Mouse (Mus musculus): ENCODE data around the gene Nedd4. TPM values are rescaled to one million over a fixed set of nuclear protein-coding genes. Genes with fewer than 3 reads are reported as not detected.

The Nedd4 gene
- total RNA-seq, 2 experiments from 2014 or later: 392 to 399 TPM

- intact Hi-C loops (cut with DNase I): loop anchor here (10.0 kb wide), 1 partner anchor 61 kb away; no protein-coding TSS in a partner anchor
- DNase-seq: no peak
Observed at GRCm38 (mm10) chr9:72675745-72676200, 13.6 kb downstream of the Nedd4 start.

DNA sequence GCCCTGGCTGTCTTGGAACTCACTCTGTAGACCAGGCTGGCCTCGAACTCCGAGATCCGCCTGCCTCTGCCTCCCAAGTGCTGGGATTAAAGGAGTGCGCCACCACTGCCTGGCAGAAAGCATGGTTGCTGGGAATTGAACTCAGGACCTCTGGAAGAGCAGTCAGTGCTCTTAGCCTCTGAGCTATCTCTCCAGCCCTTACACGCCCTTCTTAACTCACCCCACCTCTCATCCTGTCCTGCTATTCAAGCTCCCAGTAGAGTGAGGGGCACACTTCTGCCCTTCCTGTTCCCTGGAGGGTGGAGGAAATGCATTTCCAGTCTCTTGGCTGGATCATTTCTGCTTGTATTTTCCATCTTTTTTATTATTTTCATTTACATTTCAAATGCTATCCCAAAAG is 15.5 kb downstream of the Nedd4 start:
- intact Hi-C loops (cut with DNase I): loop anchor here (10.0 kb wide), 1 partner anchor 63 kb away; no protein-coding TSS in a partner anchor
- no peak for DNase-seq

DNA sequence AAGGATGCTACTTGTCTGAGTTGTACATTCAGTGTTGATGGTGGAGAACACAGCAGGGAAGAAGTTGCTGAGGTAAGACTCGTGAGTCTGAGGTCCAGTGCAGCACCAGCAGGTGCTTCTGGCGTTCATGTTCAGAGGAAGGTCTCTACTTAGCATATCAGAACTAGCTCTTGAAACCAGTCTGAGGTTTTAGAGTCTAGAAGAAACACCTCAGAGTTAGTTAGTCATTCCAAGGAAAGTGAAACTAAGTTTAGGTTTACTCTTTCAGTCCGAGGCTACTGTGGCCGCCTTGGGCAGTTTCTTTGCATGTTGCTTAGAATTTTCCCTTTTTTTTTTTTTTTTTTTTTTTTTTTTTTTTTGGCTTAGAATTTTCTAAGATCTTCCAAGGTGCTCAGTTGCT is 16.6 kb downstream of the Nedd4 start:
- intact Hi-C loops (cut with DNase I): loop anchor here (10.0 kb wide), 1 partner anchor 64 kb away; no protein-coding TSS in a partner anchor
- no peak for DNase-seq

- intact Hi-C loops (cut with DNase I): no loop called here
Observed at GRCm38 (mm10) chr9:72681652-72682228, 19.6 kb downstream of the Nedd4 start.

DNA sequence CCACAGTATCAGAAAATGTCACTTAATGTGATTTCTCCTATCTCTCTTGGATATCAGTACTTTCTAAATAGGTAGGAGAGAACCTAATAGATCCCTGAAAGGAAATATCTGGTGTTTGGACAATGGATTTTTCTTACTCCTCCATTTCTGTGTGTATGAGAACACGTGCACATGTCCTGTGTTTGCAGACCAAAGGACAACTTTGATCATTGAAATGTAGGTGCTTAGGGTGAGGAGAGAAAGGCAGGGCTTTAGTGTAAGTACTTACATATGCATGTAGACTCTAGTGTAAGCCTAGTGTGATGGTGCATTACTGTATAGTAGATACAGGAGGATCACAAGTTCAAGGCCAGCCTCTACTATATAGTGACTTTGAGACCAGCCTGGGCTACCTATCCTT is 21.1 kb downstream of the Nedd4 start:
- no peak for DNase-seq
- intact Hi-C loops (cut with DNase I): no loop called here

More at GRCm38 (mm10) chr9:72681652-72682228, 19.6 kb downstream of the Nedd4 start:
- no peak for DNase-seq

DNA sequence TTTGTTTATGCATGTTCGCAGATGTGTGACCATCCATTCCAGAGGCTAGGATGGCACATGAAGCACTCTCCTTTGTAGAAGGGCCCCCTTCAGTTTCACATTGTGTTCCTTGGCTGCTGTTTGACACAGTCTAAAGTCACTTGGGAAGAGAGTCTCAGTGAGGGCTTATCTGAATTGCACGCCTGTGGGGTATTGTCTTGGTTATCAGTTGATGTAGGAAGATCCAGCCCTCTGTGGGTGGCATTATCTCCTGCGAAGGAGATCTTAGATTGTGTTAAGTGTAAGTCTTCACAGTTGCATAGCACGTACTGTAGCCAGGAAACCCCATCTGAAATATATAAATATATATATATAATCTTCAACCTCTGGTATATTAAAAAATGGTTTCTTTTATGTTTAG is 23.1 kb downstream of the Nedd4 start:
- intact Hi-C loops (cut with DNase I): no loop called here
- no peak for DNase-seq

GRCm38 (mm10) chr9:72686506-72686905 is 24.4 kb downstream of the Nedd4 start:
- intact Hi-C loops (cut with DNase I): no loop called here
- DNase-seq: peak; percentile 19

- intact Hi-C loops (cut with DNase I): no loop called here
- DNase-seq: no peak
Observed at GRCm38 (mm10) chr9:72689522-72689921, 27.4 kb downstream of the Nedd4 start.

- intact Hi-C loops (cut with DNase I): no loop called here
- no peak for DNase-seq
Observed at GRCm38 (mm10) chr9:72690811-72691210, 28.7 kb downstream of the Nedd4 start.

DNA sequence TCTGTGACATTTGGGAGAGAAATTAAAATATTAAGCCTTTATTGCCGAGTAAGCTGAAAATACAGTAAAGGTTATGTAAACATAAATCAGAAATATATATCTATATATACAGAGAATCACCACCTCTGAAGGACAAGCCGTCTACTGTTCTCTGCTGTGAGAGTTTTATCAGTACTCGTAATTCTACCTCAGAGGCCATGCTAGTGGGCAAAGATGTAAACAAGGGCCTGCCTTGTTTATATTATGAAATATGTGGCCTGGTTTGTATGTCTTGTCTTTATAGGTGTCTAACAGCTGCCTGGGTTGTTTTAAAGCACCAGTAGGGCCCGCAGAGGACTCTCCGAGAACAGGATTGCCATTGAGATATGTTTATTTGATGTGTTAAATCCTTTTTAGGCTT is 29.8 kb downstream of the Nedd4 start:
- intact Hi-C loops (cut with DNase I): no loop called here

DNA sequence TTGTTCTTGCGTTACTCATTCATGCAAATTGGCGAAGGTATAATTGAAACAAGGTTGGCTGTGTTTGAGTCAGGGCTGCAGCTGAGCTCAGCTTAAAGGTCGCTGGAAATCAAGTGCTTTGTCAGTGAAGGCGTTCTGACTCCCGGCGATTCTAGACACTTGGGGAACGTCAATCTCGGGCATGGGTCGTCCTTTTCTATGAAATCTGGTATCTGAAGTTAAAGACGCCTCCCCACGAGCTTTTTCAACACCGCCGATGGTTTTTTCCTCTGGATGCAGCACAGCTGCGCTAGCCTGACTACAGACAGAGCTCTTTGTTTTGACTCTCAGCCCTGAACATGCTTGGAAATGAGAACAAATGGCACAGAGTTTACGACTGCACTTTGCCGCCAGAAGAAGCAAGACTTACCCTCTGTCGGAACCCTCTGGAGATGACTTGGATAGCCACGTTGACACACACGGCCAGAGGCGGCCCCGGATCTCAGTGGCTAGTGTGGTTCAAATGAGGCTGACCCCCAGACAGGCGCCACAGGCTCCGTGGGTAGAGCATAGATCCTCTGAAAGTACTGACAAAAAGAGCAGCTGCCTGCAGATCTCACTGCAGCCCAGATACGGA is 31.0 kb downstream of the Nedd4 start:
- intact Hi-C loops (cut with DNase I): no loop called here
- no peak for DNase-seq

More for the DNA sequence above, 29.8 kb downstream of the Nedd4 start:
- DNase-seq: no peak

- intact Hi-C loops (cut with DNase I): no loop called here
- DNase-seq: no peak
Observed at GRCm38 (mm10) chr9:72693861-72694260, 31.7 kb downstream of the Nedd4 start.

DNA sequence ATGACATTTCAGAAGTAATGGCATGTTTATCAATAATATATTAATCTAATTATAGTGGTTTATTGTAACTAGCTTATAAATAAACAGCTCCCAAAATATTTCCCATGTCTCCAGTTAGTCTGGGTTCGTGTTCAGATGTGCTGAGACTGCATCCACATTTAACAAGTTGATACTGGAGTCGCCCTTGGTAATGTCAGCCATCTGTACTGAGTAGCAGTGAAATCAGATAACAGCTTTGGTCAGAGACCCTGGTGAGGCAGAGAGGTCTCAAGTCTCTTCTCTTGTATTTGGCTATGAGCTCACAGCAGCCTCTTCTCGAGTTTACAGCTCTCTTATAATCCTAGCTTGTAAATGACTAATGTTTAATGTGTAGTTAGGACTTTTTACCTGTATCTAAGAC is 34.4 kb downstream of the Nedd4 start:
- intact Hi-C loops (cut with DNase I): no loop called here
- DNase-seq: no peak

GRCm38 (mm10) chr9:72697779-72698178 is 35.6 kb downstream of the Nedd4 start:
- intact Hi-C loops (cut with DNase I): no loop called here
- DNase-seq: no peak

DNA sequence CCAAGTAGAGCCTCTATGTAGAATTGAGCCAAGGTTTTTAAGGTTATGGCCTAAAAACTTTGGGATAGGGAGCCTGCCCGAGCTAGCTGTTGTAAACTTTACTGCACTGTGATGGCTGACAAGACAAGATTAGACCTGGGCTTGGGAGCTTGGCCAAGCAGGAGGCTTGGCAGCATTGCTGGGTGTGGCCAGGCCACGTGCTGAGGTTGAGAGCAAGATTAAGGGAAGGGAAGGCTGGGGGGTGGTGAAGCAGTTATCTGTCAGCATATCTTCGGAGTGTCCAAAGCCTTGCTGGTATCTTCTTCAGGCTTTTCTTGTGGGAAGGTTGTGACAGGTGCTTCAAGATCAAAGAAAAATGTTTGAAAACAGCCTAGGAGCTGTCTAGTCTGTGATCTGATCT is 37.6 kb downstream of the Nedd4 start:
- DNase-seq: no peak
- intact Hi-C loops (cut with DNase I): no loop called here

- intact Hi-C loops (cut with DNase I): no loop called here
- DNase-seq: no peak
Observed at GRCm38 (mm10) chr9:72701441-72701840, 39.3 kb downstream of the Nedd4 start.

GRCm38 (mm10) chr9:72702075-72702474 is 39.9 kb downstream of the Nedd4 start:
- no peak for DNase-seq
- intact Hi-C loops (cut with DNase I): no loop called here

DNA sequence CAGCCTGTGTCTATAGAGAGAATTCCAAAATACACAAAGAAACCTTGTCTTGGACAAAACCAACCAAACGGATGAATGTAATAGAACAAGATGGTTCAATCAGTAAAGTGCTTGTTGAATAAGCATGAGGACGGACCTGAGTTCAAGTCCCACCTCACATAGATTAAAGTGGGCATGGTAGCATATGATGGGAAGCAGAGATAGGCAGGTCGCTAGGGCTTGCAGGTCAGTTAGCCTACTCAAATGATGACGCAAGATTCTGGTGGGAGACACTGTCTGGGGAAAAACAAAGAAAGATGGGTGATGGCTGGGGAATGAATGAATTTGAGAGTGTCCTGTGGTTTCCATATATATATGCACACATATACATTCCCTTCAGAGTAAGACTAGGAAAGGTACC is 41.0 kb downstream of the Nedd4 start:
- intact Hi-C loops (cut with DNase I): no loop called here
- no peak for DNase-seq

DNA sequence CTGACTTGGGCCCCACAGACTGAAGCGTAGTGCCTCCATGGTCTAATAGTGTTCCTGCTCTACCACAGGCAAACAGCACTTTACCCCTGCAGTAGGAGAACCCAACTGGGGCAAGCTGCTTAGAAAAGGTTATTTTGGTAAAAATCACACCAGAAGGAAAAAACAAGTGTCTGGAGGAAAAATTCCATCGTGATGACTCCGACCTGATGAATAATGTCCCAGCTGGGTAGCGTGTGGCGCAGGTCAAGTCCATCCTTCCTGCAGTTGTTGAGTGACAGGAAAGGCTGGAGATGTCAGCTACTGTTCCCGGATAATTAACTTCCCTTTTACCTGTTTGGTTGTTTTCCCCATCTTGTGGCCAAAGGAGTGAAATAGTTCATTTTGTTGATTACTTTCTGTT is 41.6 kb downstream of the Nedd4 start:
- no peak for DNase-seq
- intact Hi-C loops (cut with DNase I): no loop called here

GRCm38 (mm10) chr9:72705270-72705669 is 43.1 kb downstream of the Nedd4 start:
- no peak for DNase-seq
- intact Hi-C loops (cut with DNase I): no loop called here

- DNase-seq: no peak
- intact Hi-C loops (cut with DNase I): no loop called here
Observed at GRCm38 (mm10) chr9:72707999-72708398, 45.9 kb downstream of the Nedd4 start.

GRCm38 (mm10) chr9:72708690-72709089 is 46.5 kb downstream of the Nedd4 start:
- DNase-seq: no peak
- intact Hi-C loops (cut with DNase I): no loop called here

- intact Hi-C loops (cut with DNase I): no loop called here
- DNase-seq: no peak
Observed at GRCm38 (mm10) chr9:72710060-72710459, 47.9 kb downstream of the Nedd4 start.
